Mouse (Mus musculus): ENCODE measurements at regions not wholly inside any gene's neighbourhood (a gene's known extent, or its start where the extent isn't known, plus 50 kb on each side); places are given as distances from the start of the nearest gene placed in this dataset.

GRCm38 (mm10) chr7:79531551-79532356 lies 65.6 kb upstream of the Polg start:
- POLR2A ChIA-PET = no interaction called here
- CTCF ChIA-PET = interaction anchor here (2.8 kb wide), 1 partner anchor 15 kb away, joined by 9 read pairs; no protein-coding TSS in a partner anchor
- DNase-seq (ENCODE audit: low read depth, low spot score) (no peak), ATAC-seq (no peak)
- in situ Hi-C loops (cut with MboI; ENCODE audit: low pct_unique_long_range_greater_than_20kb) = no loop called here
- H3K27me3 ChIP-seq = peaks cover 76% of the 10 kb centered on the region
- TF ChIP-seq CTCF (IDR thresholded peaks at IDR 0.05) = no peak

- ChIA-PET CTCF (interaction anchor here (2.8 kb wide), 1 partner anchor 16 kb away, joined by 9 read pairs; no protein-coding TSS in a partner anchor), POLR2A (no interaction called here)
- ATAC-seq (no peak), DNase-seq (ENCODE audit: low read depth, low spot score) (no peak)
- in situ Hi-C loops (cut with MboI; ENCODE audit: low pct_unique_long_range_greater_than_20kb) = no loop called here
- H3K27me3 ChIP-seq = peaks cover 75% of the 10 kb centered on the region
- TF ChIP-seq CTCF (IDR thresholded peaks at IDR 0.05) = no peak
Observed at GRCm38 (mm10) chr7:79531142-79531541, 65.0 kb upstream of the Polg start.

- ChIA-PET CTCF (interaction anchor here (2.8 kb wide), 1 partner anchor 18 kb away, joined by 9 read pairs; no protein-coding TSS in a partner anchor), POLR2A (no interaction called here)
- DNase-seq (ENCODE audit: low read depth, low spot score) (no peak), ATAC-seq (no peak)
- in situ Hi-C loops (cut with MboI; ENCODE audit: low pct_unique_long_range_greater_than_20kb) = no loop called here
- TF ChIP-seq CTCF (IDR thresholded peaks at IDR 0.05) = no peak
- H3K27me3 ChIP-seq = peaks cover 75% of the 10 kb centered on the region
Observed at GRCm38 (mm10) chr7:79529480-79529879, 63.3 kb upstream of the Polg start.

- H3K27me3 ChIP-seq = peaks cover 70% of the 10 kb centered on the region
- in situ Hi-C loops (cut with MboI; ENCODE audit: low pct_unique_long_range_greater_than_20kb) = no loop called here
- no peak for TF ChIP-seq CTCF (IDR thresholded peaks at IDR 0.05)
- no peak for ATAC-seq
- ChIA-PET CTCF (interaction anchor here (0.6 to 1.1 kb wide), 2 partner anchors 19 to 30 kb away, joined by 3 to 4 read pairs; no protein-coding TSS in a partner anchor), POLR2A (no interaction called here)
- no peak for DNase-seq (ENCODE audit: low read depth, low spot score)
Observed at GRCm38 (mm10) chr7:79527984-79528383, 61.8 kb upstream of the Polg start.

- H3K27me3 ChIP-seq = peaks cover 56% of the 10 kb centered on the region
- POLR2A ChIA-PET = no interaction called here
- CTCF ChIA-PET = no interaction called here
- in situ Hi-C loops (cut with MboI; ENCODE audit: low pct_unique_long_range_greater_than_20kb) = no loop called here
- no peak for TF ChIP-seq CTCF (IDR thresholded peaks at IDR 0.05)
- ATAC-seq = no peak
- DNase-seq (ENCODE audit: low read depth, low spot score) = no peak
Observed at GRCm38 (mm10) chr7:79525690-79526630, 59.8 kb upstream of the Polg start.

- ChIA-PET POLR2A (no interaction called here), CTCF (interaction anchor here (1.0 kb wide), 1 partner anchor 25 kb away, joined by 3 read pairs; no protein-coding TSS in a partner anchor)
- TF ChIP-seq CTCF (IDR thresholded peaks at IDR 0.05) = no peak
- DNase-seq (ENCODE audit: low read depth, low spot score) (no peak), ATAC-seq (no peak)
- in situ Hi-C loops (cut with MboI; ENCODE audit: low pct_unique_long_range_greater_than_20kb) = no loop called here
- peaks cover 55% of the 10 kb centered on the region for H3K27me3 ChIP-seq
Observed at GRCm38 (mm10) chr7:79524921-79525320, 58.8 kb upstream of the Polg start.

GRCm38 (mm10) chr7:79523696-79524095 lies 57.5 kb upstream of the Polg start:
- H3K27me3 ChIP-seq = peaks cover 64% of the 10 kb centered on the region
- in situ Hi-C loops (cut with MboI; ENCODE audit: low pct_unique_long_range_greater_than_20kb) = no loop called here
- ATAC-seq = no peak

GRCm38 (mm10) chr7:79522046-79522445 lies 55.9 kb upstream of the Polg start:
- DNase-seq (ENCODE audit: low read depth, low spot score) (no peak), ATAC-seq (no peak)
- TF ChIP-seq CTCF (IDR thresholded peaks at IDR 0.05) = no peak
- CTCF ChIA-PET = interaction anchor here (0.6 to 1.6 kb wide), 2 partner anchors 25 to 29 kb away, joined by 3 read pairs; no protein-coding TSS in a partner anchor
- peaks cover 60% of the 10 kb centered on the region for H3K27me3 ChIP-seq
- in situ Hi-C loops (cut with MboI; ENCODE audit: low pct_unique_long_range_greater_than_20kb) = no loop called here
- POLR2A ChIA-PET = no interaction called here

More at GRCm38 (mm10) chr7:79523696-79524095, 57.5 kb upstream of the Polg start:
- CTCF ChIA-PET = no interaction called here
- POLR2A ChIA-PET = interaction anchor here (0.5 kb wide), 1 partner anchor 50 kb away, joined by 3 read pairs; no protein-coding TSS in a partner anchor
- no peak for DNase-seq (ENCODE audit: low read depth, low spot score)
- no peak for TF ChIP-seq CTCF (IDR thresholded peaks at IDR 0.05)

- H3K27me3 ChIP-seq = peaks cover 61% of the 10 kb centered on the region
- no peak for TF ChIP-seq CTCF (IDR thresholded peaks at IDR 0.05)
- ATAC-seq (no peak), DNase-seq (ENCODE audit: low read depth, low spot score) (no peak)
- ChIA-PET POLR2A (no interaction called here), CTCF (interaction anchor here (1.6 kb wide), 1 partner anchor 26 kb away, joined by 3 read pairs; no protein-coding TSS in a partner anchor)
- in situ Hi-C loops (cut with MboI; ENCODE audit: low pct_unique_long_range_greater_than_20kb) = no loop called here
Observed at GRCm38 (mm10) chr7:79521259-79521658, 55.1 kb upstream of the Polg start.

GRCm38 (mm10) chr7:79520222-79520710 lies 54.1 kb upstream of the Polg start:
- no peak for TF ChIP-seq CTCF (IDR thresholded peaks at IDR 0.05)
- POLR2A ChIA-PET = no interaction called here
- peak; percentile 10 for DNase-seq (ENCODE audit: low read depth, low spot score)

More at GRCm38 (mm10) chr7:79520222-79520710, 54.1 kb upstream of the Polg start:
- peaks cover 59% of the 10 kb centered on the region for H3K27me3 ChIP-seq
- ATAC-seq = no peak
- CTCF ChIA-PET = interaction anchor here (0.8 kb wide), 1 partner anchor 24 kb away, joined by 4 read pairs; no protein-coding TSS in a partner anchor
- in situ Hi-C loops (cut with MboI; ENCODE audit: low pct_unique_long_range_greater_than_20kb) = no loop called here

Data from Patski (cell line).